ENCODE assay signal across 22 mouse cellular contexts in the genomic region with DNA sequence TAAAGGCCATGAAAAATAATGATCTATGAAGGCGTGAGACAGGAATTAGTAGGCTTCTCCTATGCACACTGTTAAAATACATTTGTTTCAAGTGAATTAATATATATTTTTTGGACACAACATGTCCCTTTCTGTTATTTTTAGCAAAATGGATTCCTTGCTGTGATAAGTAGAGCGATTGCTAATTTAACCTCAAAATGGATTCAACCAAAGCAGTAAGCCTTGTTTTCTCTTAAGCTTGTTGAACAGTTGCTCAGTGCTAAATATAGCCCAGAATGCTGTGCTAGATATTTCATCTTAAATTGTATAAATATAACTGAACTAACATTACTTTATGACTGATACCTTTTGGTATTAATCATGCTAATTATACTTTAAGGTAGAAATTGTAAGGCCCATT.
"Had no signal": no experiment of that assay in that cellular context is flagged by ENCODE, and none has a peak within 500 bp of the region (broad histone marks: within the 10 kb centered on the region; RNA-seq: fewer than 3 reads in every experiment).

No protein-coding gene starts in this region.

- DNase-seq: heart, postnatal 10 days; heart, postnatal 14 days; heart, postnatal 36 days; heart, postnatal 4 days; kidney, adult 11 months; kidney, adult 18-20 months; kidney, adult 2 months; kidney, adult 8-10 months; kidney, adult 9 months; kidney, postnatal 10 days; kidney, postnatal 14 days; kidney, postnatal 25 days; kidney, postnatal 36 days; kidney, postnatal 4 days; layer of hippocampus, adult 9-11 months; layer of hippocampus, postnatal 36 days had no signal

- ATAC-seq: hindbrain, embryonic 16.5 days; hindbrain, postnatal 0 days; inflammation-experienced regulatory T-cells, adult 6 months; intestine, embryonic 15.5 days; intestine, embryonic 16.5 days; intestine, postnatal 0 days had no signal
